Mouse (Mus musculus) testis, adult 2 months (tissue): Measurements from ENCODE around the gene Socs7.

Experiments used
- CTCF ChIP-seq: fragments of 200-500 bp; IDR thresholded peaks from 2 replicates; pipeline ENCODE4 v1.5.1; 2012; ENCODE audit warnings: low read depth, mild to moderate bottlenecking, inconsistent platforms, low read length, moderate library complexity; ENCODE audit not compliant: control insufficient read depth, insufficient read depth, insufficient replicate concordance
- POLR2A ChIP-seq: fragments of 200-500 bp; IDR thresholded peaks from 2 replicates; pipeline ENCODE4 v1.6.1; 2012; ENCODE audit warnings: low read depth, mild to moderate bottlenecking, inconsistent platforms, low read length, moderate library complexity; ENCODE audit not compliant: control insufficient read depth

DNA sequence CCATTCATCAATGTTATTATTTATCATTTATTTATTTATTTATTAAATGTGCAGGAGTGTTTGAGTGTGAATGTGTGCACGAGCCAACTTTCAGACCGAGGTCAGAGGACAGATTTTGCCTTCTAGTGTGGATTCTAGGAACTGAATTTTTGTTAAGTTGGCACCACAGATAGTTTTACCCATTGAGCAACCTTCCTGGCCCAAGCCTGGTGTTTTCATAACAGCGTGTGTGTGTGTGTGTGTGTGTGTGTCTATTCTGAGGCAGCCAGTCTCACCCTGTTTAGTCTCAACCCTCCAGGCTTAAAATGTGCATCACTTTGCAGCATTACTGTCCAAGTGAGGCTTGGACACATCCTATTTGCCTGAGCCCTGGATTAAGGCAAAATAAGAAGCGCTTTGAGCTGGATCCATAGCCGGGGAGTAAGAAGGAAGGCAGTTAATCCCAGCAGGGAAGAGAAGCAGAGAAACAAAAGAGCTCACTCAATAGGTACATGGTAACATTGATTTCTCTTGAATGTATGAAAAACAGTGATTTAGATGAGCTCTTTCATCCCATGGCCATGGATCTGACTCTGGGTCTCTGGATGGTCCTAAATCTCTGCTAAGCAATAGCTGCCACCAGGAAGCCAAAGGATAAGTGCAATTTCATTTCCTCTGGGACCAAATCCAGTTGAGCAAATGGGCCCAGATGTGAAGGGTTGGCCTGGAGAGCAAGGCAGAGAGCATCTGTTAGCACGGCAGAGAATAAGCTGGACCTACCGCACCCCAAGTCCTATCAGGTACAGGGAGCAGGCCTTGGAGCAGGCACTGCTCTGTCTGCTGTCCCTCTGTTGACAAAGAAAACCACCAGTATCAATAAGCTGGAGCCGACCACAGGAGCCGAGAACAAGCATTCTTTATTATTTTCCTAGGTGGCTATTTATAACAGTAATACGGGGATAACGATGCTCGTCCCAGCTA is 30.8 kb upstream of the Socs7 start:
- no peak for TF ChIP-seq CTCF
- no peak for TF ChIP-seq POLR2A
